Mouse (Mus musculus) lung, adult 2 months (tissue): ENCODE measurements around the gene Stn1.

ENCODE experiments used
- CTCF ChIP-seq: fragments of 200-500 bp; IDR thresholded peaks from 2 replicates; pipeline ENCODE4 v1.5.1; 2011; ENCODE audit warnings: mild to moderate bottlenecking, low read length, control low read depth; ENCODE audit not compliant: insufficient read depth
- POLR2A ChIP-seq: fragments of 200-500 bp; IDR thresholded peaks from 2 replicates; pipeline ENCODE4 v1.6.1; 2011; ENCODE audit warnings: low read depth, mild to moderate bottlenecking, control low read depth, low read length, borderline replicate concordance; ENCODE audit errors: extremely low read depth

DNA sequence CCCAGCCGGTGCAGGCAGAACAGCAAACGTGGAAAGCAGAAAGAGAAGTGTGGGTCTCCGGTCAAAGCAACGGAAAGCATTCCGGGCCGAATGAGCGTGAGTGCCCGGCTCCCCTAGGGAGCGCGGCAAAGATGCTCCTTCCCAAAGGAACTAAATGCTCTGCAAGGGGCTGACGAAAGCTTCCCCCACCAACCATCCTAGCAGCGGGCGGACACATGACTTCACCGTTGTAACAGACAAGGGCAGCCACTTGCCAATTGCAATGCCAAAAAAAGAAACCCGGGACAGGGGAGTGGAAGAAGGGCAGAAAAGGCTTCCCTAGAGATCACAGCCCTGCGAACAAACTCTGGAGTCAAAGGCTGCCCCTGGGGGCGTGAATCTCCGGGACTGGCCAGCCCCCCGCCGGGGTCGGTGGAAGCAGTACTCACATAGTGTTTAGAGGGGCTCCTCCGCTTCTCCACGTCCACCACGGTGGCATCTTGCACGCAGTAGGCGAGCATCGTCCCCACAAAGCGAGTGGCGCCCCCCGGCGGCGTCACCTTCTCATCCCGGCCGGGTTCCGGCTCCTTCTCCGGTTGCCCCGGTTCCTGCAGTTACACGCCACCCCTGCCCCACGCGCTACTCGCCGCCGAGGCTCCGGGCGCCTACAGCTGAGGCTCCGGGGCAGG lies 73.5 kb downstream of the Stn1 start:
- TF ChIP-seq CTCF: peak; percentile 41; the same call in 1 of the 2 replicates
- TF ChIP-seq POLR2A: no peak
